Mouse (Mus musculus) liver, embryonic 14.5 days (tissue): ENCODE data around the gene Gkn3.

Experiments used
- CTCF ChIP-seq: IDR thresholded peaks from 2 replicates; pipeline ENCODE4 v1.5.1; 2016; ENCODE audit warnings: antibody characterized with exemption, low read depth, control low read depth
- EP300 ChIP-seq: IDR thresholded peaks from 2 replicates; pipeline ENCODE4 v1.6.1; 2016; ENCODE audit warnings: antibody characterized with exemption, low read depth

DNA sequence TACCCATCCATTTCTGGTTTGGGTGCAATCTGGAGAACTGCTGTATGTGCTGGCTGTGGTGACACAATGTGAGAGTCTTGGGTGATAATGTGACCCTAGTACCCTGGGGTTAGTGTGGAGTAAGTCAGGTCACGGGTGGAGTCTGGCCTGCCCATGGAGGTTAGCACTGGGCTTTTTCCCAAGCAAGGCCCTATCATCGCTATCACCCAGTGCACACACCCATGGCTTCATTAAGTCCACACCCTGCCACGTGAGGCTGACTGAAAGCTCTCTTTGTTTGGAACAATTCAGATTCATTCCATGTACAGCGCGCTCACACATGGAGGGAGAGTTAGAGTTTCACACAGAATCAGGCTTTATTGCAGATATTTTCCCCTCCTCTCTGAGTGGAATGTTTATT lies 34.3 kb downstream of the Gkn3 start:
- TF ChIP-seq CTCF: no peak
- TF ChIP-seq EP300: no peak
